Mouse (Mus musculus) megakaryocyte progenitor cell, adult 5-6 weeks (primary cell): ENCODE data around the gene Top3a. TPM values are rescaled to one million over a fixed set of nuclear protein-coding genes. Genes with fewer than 3 reads are reported as not detected.

Source experiments
- ATAC-seq: replicated peaks from 2 replicates; pipeline ENCODE4 v1.8.0; 2016; ENCODE audit warnings: mild to moderate bottlenecking, moderate TSS enrichment, inconsistent platforms; ENCODE audit not compliant: poor library complexity
- total RNA-seq, 2 experiments: library from RNA; stranded (forward) in 1 of 2; stranded (reverse) in 1 of 2; fragments of 157-497, 149-512 nt in 1 of 2; fragments of 200-1000 nt in 1 of 2; gene quantifications; 2 replicates each; pipeline versions ENCODE4 v1.2.3 to v1.2.4; 2015 to 2017

Top3a gene
- total RNA-seq, 2 experiments from 2014 or later = 13.4 to 21.2 TPM

DNA sequence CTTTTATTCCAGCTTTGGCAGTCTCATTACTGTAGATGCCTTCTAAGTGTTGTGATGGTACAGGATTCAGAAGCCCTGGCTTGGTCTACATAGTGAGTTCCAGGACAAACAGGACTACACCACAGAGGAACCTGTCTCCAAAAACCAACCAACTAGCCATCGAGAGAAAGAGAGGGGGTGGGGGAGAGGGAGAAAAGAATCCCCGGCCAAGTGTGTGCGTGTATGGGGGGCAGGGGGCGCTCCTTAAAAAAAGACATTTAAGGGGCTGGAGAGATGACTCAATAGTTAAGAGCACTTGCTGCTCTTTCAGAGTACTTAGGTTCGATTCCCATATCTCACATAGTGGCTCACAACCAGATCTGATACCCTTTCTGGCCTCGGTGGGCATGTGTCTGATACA is 1.6 kb downstream of the Top3a start:
- no peak for ATAC-seq

DNA sequence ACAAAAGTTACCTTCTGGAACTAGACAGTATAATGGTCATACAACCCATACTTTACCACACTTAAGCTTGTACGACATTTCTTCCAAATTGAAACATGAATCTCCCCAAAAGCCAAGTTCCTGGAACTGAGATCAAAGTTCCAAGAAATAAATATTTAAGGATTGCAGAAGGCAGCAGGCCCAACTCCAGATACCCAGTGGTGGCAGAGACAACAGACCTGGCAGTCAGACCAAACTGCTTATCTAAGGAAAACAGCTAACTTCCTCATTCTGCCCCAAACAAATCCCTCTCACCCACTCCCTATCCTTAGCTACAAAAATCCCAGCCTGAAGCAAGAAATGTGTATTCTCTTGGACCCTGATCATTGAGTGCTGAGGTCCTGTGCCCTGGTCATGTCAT is 2.3 kb downstream of the Top3a start:
- peak; percentile 24 for ATAC-seq

DNA sequence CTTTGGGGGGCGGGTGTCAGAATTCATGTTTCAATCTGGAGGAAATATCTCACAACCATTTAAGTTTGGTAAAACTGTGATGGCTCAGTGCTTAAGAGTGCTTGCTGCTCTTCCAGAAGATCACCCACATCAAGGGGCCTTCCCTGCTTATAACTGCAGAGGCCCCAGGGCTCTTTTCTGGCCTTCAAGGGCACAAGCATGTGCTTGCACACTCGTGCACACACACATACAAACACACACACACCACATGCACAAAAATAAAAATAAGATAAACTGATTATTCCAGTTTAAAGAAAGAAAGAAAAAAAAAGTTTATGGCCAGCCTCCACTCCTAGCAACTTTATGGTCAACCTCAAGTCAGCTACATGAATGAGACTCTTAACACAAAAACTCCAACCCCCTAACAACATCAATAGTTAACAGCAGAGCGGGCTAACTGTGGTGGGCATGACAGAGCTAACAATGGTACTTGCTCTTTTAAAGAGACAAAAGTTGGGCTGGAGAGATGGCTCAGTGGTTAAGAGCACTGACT is 2.9 kb downstream of the Top3a start:
- ATAC-seq = no peak

- no peak for ATAC-seq
These were observed 5.0 kb downstream of the Top3a start for GRCm38 (mm10) chr11:60772161-60772560.

DNA sequence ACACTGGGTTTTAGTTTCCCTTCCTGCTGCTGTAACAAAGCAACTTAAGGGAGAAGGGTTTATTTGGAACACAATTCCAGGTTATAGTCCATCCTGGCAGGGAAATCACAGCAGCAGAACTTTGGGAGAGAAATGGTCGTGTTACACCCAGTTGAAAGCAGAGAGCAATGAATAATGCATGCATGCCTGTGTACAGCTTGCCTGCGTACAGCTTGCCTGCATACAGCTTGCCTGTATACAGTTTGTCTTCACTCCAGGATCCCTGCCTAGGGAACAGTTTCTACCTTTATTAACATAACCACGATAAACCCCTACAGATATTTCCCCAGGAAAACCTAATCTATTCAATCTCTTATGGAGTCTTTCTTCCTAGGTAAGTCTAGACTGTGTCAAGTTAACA is 6.4 kb downstream of the Top3a start:
- ATAC-seq = no peak

DNA sequence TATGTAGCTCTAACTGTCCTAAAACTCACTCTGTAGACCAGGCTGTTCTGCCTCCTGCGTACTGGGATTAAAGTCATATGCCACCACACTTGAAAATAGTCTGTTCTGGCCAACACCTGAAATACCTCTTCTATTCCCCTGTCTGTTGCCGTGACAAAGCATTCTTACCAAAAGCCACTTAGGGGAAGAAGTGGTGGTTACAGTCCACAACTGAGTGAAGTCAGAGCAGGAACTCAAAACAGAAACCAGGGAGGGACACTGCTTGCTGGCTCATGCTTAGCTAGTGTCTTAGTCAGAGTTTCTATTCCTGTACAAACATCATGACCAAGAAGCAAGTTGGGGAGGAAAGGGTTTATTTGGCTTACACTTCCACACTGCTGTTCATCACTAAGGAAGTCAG is 7.8 kb downstream of the Top3a start:
- peak; percentile 90 for ATAC-seq

DNA sequence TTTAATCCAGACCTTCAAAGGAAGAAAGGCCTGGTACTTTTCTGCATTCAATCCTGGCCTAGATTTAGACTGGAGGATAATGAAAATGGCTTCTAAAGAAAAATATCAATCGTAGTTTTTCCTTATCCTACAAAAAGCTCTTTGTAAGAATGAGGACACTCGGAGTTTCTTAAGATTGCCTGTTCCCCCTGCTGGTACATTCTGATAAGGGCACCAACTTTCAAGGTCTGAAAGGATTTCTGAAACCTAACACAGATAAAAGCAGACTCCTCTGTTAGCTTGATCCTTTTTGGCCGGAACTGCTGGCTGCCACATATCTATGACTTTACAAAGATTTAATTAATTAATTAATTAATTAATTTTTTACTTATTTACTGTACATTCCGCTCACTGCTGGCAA is 10.2 kb downstream of the Top3a start:
- ATAC-seq = peak; percentile 68; the same call in 1 of the 2 replicates

- ATAC-seq = no peak
These were observed 15.5 kb downstream of the Top3a start for GRCm38 (mm10) chr11:60761681-60762080.

DNA sequence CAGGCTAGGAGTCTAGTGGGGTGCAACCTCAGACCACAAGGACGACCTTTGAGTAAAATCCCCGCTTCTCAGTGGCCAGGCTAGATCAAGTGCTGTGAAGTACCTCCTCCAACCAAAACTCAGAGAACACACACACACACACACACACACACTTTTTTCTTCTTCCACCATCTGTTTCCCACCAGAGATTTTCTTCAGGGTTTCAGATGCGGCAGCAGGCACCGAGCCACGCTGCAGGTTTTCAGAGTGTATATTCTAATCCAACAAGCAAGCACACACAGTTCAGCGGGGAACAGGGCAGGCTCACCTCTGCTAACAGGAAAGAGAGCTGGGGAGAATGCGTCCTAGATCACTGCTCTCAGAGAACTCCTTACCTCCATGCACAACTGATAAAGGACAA is 21.6 kb downstream of the Top3a start:
- ATAC-seq = no peak

- ATAC-seq = no peak
These were observed 36.8 kb downstream of the Top3a start for GRCm38 (mm10) chr11:60740321-60740720.

DNA sequence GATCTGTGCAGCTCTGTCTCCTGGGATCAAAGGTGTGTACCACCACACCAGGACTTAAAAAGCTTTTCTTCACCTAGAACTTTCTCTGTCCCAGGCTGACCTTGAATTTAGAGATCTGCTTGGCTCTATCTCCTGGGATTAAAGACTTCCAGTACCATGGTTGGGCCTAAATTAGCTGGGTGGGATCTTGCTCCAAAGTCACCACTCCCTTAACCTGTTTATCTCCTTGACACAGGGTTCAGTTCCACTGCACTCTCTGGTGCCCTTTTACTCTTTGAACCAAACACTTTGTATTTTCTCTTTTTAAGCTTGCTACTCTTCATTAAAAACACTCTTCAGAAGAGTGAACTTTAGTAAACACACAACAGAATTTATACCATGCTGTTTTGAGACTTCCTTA is 39.7 kb downstream of the Top3a start:
- ATAC-seq = no peak

DNA sequence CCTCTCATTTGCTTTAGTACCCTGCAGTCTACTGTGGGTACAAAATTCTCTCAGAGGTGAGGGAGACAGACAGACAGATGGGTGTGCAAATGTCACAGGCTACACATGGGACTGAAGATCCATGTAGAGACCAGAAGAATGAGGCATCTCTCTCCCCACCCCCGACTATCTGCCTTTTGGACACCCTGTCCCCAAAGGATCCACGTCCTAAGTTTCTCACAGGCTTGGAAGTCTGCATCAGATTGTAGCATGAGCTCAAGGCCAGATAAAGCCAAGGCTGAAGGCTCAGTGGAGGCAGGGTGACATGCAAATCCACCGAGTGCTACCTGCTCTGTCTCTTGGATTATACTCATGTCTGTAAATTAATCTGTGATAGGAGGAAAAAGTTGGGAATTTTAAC is 40.7 kb downstream of the Top3a start:
- ATAC-seq = no peak

- ATAC-seq = no peak
These were observed 42.0 kb downstream of the Top3a start for GRCm38 (mm10) chr11:60735191-60735590.

DNA sequence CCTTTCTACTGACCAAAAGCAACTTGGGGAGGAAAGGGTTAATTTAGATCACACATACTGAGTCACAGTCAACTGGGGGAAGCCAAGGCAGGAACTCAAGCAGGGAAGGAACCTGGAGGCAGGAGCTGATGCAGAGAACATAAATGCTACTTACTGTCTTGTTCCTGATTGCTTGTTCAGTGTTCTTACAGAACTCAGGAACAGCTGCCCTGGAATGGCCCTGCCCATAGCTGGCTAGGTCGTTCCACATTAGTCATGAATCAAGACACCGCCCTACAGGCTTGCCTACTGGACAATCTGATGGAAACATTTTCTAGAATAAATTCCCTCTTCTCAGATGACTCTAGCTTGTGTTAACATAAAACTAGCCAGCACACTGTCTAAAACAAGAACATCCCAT is 43.0 kb downstream of the Top3a start:
- no peak for ATAC-seq

GRCm38 (mm10) chr11:60731251-60731650 is 45.9 kb downstream of the Top3a start:
- ATAC-seq = no peak

DNA sequence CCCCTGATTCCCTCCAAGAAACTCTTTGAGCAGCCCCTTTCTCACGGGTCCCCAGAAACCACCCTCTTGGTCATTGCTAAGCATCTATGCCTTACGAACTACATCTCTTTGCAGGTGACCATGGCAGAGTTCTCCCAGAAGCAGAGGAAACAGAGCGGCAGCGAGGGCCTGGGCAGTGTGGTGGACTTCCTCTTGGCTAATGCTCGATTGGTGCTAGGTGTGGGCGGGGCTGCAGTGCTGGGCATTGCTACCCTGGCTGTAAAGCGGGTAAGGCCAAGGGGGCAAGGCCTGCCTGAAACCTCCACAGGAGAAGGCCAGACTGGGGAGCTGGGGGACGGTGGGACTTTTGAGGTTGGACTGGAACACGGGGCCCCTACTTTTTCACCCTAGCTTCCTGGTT is 47.0 kb downstream of the Top3a start:
- ATAC-seq = no peak

DNA sequence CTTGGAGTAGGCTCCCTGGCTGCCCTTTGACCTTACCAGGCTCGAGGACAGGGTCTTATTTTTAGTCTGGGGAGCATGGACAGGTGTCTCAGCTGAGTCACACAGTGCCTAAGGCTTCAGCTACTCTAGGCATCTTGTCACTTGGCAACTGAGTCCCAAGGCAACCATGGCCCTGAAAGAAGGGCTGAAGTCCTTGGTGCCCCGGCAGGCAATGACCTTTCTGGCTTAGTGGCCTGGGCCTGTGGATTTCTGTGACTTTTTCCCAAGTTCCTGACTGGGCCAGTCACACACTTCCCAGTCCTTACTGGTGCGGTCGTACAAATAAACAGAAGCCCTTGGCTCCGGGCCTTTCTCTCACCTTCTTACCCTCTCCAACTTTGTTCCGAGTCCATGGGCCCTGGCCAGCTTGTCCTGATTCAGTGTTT is 47.9 kb downstream of the Top3a start:
- ATAC-seq = no peak

- peak; percentile 88 for ATAC-seq
These were observed 48.9 kb downstream of the Top3a start, which contains the start of gene Mief2 for GRCm38 (mm10) chr11:60728260-60728761. Mief2 (plus strand) TSS chr11:60728398.

DNA sequence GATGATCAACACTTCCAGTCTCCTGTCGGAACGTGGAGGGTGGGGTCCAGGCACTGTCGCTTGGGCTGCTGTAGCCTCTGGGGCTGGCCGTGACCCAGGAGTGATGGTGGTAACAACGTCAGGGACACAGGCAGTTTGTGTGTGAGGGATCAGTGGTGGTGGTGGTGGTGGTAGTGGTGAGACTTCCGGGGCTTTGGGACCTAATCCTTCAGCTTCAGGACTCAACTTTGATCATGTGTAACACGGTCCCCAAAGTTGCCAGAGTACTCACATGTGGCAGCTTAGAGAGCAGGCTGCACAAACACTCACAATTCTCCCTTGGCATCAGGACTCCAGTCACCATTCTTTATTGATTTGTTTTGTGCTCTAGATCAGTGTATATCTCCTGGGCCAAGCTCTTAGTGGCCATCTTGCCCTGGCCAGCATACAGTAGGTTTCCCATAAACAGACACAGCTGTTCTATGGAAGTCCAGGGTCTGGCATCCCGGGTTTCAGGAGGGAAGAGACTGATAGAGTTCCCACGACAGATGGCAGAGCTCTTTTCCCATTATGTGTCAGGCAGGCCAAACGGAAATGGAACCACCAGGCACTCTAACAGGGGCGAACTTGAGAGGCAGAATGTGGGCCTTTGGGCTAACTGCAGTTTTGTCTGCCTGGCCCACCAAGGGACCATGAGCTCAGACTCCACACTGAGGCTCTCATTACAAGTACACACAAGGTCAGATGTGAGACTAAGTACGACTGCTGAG is 49.6 kb downstream of the Top3a start:
- peak; percentile 7 for ATAC-seq

DNA sequence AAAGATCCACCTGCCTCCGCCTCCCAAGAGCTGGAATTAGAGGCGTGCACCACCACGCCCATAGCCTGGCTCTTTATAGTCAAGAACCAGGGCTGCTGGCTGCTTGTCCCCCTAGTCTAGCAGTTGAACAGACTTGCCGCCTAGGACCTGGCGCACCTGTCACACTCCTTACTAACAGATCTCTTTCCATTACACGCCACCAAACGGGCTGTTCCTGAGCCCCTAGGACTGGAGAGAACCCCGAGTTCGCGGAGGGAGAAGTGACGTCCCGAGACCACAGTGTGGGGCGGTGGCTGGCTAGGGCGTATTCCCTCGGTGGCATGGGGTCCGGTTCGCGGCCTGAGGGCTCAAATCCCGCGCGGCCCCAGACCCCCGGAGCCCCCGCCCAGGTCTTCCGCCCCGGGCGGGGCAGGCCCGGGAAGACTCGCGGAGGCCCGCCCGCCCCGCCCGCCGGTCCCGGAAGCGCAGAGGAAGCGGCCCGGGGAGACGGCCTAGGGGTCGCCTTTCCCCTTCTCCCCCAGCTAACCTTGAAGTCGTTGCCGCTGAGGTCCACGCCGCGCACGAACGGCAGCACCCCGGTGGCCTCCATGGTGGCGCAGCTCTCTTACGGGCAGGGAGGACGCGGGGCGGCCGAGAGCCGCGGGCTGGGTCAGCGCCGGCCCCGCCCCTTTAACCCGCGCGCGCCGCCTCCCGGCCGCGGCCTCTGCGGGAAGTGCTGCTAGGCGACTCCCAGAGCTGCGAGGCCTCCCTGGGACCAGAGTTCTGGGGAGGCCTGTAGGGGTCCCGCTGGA is 50.4 kb downstream of the Top3a start, which contains the start of gene Flii:
Flii (minus strand) TSS at position 663 of the 791 bp plus-strand sequence.
- peak; percentile 57 for ATAC-seq

- ATAC-seq = peak; percentile 68
These were observed 57.9 kb downstream of the Top3a start for GRCm38 (mm10) chr11:60719263-60719662.

- no peak for ATAC-seq
These were observed 61.3 kb downstream of the Top3a start for GRCm38 (mm10) chr11:60715833-60716232.
